Mouse (Mus musculus) retina, postnatal 7 days (tissue): ENCODE results near the gene Pik3r4.
"Not testable (repeated sequence)": the region's sequence is repeated elsewhere in the genome, so short reads cannot be mapped to it uniquely, and the experiment has no call there.

ENCODE experiments used
- DNase-seq: peaks from one replicate; pipeline ENCODE4 v3.0.0-alpha.2; 2012; ENCODE audit warnings: low read depth, low spot score

Gene Pik3r4

DNA sequence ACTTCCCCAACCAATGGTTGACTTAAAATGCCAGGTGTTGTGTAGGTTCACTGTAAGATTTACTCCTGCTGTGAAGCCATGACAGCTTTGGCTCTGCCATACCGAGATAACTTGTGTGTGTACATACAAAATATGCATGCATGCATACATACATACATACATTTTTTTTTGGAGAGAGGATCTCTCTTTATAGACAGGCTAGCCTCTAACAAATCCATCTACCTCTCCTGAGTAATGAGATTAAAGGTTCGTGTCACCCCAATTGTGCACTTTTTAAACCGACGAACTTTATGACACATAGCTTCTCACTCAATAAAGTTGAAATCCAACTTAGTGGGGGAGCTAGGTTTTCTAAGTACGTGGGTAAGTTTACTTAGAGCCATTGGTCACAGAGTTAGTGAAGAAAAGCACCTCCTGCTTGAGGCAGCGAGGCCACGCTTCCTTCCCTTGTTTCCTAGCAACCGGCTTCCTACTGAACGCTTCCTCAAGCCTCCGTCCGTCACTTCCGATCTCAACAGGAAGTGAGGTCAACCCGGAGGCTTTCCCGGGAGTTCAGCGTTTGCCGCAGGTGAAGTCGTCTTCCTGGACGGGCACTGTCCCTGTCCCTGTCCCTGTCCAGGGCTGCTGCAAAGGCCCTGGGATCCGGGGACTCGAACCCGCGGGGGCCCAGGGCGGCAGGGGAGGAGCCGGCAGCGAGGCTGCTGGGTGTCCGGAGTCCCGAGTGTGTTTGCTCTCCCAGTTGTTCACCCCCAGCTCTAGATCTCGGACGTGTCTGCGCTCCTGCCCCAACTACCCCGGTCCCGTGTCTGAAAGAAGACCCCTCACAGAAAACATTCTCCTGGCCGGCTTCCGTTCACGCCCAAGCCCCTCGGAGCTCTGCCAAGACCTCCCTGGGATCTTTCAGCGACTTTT lies at the start of gene Pik3r4:
Gene Pik3r4, plus strand, starts transcription at position 519 of the 912 bp plus-strand sequence.
- peak; percentile 84 for DNase-seq

DNA sequence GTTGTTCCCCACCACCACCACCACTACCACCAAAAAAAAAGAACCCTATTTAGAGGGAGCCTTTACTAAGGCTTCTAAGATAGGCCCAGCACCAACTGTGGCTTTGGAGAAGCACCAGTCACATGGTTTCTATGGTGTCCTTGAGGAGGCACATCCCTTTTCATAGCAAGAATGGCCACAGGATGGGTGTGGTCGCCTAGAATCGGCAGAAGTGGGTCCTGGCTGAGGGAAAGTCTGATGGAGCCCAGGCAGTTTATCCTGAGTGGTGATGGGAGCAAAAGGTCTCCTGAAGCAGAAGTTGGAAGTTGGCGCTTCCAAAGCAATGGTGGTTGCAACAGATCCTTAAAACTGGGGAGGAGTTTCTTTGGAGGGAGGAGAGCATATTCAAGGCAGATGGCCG lies 43.9 kb upstream of the Pik3r4 start:
- no peak for DNase-seq

DNA sequence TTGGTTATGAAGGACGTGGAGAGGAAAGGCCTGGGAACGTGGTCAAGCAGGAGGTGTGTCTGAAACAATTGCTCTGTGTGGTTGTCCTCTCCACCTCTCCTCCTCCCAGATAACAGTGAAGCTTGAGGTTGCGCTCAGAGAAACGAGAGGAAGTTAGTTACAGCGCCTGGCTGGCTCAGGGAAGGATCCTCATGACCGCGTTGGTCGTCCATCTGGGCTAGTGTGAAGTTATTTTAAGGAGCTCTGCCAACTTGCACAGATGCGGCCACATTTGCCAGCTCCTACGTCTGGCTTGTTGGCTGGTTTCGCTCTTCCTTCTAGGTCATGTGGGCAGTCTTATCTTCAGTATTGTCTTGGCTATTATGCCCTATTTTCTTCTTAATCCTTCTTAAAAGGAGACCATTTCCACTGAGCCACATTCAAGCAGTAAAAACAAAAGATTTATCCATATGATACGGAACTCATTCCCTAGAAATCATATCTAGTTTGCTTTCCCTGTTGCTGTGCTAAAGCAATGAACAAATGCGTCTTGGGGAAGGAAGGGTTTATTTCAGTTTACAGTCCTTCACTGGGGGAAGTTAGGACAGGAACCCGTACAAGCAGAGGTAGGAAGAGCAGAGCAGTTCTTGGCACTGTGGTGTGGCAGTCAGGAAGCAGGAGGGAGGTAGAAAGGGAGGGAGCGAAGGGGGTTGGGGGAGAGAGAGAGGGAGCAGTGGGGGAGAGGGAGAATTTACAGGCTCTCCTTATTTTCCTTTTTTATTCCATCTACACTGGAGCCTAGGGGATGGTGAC lies 30.6 kb upstream of the Pik3r4 start:
- DNase-seq = no peak

DNA sequence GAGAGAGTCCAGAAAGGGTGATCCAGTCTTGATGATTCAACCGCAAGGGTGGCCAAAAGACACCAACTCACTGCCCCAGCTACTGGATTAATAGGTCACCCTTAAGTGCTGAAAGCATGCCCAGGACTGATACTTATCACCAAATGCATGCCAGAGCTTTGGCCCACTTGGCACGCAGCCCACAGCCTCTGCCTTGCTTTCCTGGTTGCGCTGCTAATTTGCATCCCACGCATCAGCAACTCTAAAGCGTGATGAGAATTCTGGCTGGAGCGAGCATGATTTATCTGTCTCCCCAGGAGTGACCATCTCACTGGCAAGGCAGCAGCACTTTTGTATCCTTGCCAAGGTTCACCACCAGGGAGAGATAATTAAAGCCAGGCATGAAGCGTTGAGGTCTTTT lies 29.9 kb upstream of the Pik3r4 start:
- peak; percentile 19 for DNase-seq

DNA sequence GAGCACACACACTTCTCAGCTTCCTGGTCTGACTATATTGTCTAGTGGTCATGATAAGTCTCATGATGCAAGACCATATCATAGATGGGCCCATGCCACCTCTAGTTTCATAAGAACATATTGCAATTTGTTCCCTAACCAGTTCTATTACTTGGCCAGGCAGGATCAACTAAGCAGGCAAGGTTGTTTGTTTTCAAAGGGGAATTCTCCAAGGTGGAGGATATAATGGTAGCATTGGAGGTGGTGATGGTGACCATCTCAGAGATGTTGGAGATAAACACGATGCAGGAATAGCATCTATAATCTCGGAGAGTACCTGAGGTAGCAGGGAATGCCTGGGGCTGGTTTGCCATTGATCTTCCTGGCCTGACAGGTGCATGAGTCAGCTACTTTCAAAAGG lies 26.8 kb upstream of the Pik3r4 start:
- DNase-seq = no peak

DNA sequence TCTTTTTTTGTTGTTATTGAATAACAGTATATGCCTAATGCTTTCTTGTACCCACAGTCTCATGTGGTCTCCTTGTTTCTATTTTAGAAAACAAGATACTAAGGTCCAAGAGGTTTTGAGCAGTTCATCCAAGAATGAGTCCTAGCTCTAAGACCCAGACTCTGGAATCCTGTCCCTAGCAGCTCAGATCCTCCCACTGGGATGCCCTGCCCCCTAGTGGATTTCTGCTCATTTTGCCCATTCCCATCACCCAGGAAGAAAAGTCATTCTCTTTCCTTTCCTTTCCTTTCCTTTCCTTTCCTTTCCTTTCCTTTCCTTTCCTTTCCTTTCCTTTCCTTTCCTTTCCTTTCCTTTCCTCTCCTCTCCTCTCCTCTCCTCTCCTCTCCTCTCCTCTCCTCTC lies 25.5 kb upstream of the Pik3r4 start:
- peak; percentile 49 for DNase-seq

DNA sequence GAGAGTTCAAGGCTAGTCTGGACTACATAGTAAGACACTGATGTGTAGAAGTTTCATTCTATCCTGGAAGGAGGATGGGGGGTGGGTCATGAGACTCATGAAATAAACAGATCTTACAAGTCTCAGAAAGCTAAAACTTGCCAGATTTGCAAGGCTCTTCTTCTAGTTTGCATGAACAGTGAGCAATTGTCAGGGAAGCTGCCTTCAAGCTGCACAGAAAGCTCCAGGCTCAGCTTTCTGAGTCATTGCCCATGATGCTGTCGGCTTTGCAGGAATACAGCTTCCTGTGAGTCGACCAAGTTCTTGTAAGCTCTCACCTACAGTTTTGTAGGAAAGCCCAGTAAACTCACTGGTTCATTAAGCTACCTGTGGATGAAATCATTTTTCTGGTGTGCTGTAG lies 8.8 kb upstream of the Pik3r4 start:
- no peak for DNase-seq

DNA sequence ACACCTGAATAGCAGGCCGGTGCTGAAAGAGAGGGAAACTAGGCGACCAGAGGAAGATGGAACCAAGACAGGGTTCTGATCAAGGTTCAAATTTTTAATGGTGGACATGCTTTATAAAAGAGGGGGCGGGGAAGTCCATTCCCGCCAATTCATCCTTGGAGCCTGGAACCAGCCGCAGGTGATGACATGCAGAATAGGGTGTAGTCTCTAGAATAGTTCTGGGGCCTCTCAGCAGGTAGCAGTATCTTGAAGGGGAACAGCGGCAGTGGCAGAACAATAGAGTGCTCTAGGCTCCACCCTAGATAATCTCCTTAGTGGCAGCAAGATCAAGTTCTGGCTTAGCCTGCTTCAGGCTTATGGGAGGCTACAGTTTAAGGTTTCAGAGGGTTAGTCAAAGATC lies 1.4 kb upstream of the Pik3r4 start:
- not testable (repeated sequence) for DNase-seq

DNA sequence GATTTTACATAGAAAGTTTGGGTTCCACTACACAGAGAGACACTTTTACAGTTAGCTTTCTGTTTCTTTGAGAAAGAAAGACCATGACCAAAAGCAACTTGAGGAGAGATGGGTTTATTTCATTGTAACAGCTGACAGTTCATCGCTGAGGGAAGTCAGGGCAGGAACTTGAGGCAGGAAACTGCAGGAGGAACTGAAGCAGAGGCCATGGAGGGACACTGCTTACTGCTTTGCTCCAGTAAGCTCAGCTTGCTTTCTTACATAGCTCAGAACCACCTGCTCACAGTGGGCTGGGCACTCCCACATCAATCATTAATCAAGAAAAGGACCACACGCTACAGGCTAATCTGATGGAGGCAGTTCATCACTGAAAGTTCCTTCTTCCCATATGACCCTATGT lies 13.4 kb downstream of the Pik3r4 start:
- no peak for DNase-seq

DNA sequence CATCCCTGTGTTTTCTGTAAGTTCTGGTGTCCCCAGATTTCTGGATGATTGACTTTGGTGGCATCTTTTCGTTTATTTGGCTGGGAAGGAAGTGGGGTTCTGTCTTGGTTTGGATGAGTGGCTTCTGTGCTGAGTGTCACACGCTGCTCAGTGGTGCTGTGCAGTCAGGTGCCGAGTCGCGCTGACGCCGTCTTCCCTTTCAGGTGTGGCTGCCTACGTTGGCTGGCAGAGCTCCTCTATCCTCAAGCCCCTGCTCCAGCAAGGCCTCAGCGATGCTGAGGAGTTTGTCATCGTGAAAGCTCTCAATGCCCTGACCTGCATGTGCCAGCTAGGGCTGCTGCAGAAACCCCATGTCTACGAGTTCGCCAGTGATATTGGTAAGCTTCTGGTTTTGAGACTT lies 15.4 kb downstream of the Pik3r4 start:
- no peak for DNase-seq

DNA sequence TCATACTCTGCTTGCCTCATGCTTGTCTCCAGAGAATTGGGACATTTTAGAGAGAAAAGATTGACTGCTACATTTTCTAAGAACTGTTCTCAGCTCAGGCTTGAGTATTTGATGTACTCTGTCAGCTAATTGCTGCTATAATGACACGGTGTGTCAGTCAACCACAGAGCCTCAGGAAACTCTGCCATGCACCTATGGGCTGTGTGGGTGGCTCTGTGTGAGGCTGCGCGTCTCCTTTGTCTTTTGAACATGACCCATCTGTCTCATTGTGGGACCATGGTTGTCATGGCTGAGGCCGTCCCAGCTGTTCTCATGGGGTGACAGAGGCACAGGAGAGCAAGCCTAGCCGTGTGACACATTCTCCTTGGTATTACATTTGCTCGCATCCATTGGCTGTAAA lies 17.1 kb downstream of the Pik3r4 start:
- DNase-seq = no peak

DNA sequence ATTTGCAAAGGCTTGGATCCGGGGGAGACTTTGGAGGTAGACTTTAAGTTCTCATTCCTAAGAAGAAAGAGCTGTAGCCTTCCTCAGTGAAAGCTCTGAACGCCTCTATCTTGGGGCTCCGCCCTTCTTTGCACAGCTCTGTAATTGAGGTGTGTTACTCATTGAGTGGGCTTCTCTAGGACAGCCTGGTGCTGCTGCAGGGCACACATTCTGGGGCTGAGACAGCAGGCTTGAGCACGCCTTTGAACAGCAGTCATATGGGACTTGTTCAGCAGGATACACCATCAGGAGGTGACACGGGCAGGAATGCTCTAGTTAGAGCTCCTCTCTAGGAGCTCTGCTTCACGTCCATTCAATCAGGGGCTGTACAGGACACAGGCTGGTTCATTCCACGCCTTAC lies 22.5 kb downstream of the Pik3r4 start:
- DNase-seq = no peak

DNA sequence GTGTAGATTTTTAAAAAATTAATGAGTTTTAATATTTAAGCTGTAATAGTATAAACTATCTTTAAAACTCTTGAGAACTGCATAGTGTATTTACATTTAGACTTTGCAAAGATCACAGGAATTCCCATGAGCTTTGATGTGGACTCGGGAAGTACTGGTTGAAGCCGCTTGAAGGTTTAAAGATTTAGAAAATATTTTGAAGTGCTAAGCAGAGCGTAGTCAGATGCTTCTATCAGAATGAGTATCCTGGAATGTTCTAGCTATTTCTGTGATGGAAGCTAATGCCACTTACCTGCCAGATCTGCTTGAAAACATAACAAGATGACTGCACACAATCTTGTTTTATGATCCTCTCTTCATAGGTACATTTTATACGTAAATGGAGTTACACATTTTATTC lies 28.1 kb downstream of the Pik3r4 start:
- no peak for DNase-seq

DNA sequence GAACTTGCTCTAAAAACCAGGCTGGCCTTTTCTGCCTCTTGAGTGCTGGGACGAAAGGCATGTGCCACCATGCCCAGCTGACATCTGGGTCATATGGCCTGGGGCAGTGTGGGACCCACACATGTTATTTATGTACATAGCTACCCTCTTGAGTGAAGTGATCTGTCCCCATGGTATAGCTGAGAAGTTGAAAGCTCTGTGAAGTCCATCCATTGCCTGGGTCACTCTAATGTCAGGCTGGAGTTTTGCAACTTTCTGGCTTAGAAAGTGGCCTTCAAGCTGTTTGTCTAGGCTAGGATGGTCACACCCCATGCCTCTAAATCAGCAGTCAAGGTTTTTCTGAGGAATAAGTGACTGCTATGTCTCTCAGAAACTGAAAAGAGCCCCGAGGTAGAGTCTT lies 29.3 kb downstream of the Pik3r4 start:
- DNase-seq = no peak

DNA sequence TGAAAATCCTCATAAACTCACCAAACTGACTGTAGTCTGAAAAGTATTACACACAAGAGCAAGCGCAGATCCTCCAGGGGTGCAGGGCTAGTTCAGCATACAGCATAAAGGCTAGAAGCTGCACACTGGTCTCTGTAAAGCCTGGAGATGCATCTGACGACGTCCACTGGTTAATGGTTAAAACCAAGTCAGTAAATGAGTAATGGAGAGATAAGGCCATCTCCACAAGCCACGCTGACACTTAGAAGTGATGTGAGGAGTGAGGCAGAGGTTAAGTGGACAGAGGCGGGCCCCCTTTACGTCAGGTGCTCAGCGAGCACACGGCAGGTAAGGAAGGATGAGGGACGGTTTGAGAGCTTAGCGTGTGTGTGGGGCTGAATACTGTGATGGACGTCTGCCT lies 33.2 kb downstream of the Pik3r4 start:
- DNase-seq = no peak

DNA sequence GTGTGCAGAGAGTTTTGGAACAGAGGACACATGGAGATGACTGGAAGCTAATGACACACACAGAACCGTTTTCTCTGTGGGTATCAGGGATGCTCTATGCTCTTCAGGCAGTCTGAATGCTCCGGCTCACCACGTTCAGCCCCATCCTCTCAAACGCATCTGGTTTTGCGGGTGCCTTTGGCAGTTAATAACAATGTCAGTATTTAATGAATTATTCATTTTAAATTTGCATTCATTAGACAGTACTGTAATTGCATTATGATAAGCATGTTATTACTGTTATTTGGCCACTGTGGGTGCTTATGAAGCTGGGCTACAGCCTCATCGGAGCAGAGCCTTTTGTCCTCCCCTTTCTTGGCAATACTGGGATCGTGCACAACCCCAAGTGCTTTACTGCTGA lies 38.6 kb downstream of the Pik3r4 start:
- DNase-seq = no peak

DNA sequence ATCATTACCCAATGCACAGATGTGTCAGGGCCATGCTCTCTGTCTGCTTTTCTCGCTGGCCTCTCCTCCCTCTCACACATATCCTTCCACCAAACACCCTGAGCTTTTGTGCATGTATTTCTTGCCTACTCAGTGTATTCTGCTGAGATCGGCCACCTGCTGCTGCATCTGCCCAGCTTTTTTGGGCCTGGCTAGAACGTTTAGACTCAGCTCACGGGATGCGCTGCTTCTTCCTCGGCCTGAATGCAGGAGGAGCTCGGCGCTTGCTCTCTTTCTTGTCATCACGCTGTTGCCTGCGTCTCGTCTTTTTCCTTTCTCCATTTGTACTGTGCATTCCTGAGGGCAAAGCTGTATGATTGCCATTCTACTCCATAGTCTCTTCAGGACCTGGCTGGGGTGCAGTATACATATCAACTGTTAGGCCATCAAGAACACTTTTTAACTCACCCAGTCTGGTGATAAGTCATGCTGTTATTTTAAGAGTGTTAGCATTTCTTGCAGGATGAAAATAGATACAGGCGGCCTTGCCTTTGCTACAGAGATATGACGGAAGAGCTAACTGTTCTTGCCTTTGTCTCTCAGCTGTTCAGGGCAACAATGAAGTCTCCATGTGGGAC lies 41.9 kb downstream of the Pik3r4 start:
- DNase-seq = no peak

DNA sequence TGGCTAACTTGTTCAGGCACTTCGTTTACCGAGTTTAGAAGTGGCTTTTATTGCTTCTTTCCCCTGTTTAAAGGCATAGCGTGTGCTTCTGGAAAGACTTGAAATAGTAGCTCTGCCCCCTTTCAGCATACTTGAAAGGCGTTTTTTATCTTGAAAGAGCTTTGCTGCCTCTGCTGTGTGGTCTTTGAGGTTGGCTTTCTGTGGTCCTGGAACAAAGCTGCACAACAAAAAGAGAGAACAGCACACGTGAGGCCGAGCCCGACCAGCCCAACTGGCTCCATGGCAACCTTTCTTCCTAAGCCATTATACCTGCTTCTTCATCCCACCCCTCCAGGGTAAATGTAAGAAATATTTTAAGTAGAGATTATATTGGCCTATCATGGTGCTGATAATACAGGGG lies 46.7 kb downstream of the Pik3r4 start:
- no peak for DNase-seq

DNA sequence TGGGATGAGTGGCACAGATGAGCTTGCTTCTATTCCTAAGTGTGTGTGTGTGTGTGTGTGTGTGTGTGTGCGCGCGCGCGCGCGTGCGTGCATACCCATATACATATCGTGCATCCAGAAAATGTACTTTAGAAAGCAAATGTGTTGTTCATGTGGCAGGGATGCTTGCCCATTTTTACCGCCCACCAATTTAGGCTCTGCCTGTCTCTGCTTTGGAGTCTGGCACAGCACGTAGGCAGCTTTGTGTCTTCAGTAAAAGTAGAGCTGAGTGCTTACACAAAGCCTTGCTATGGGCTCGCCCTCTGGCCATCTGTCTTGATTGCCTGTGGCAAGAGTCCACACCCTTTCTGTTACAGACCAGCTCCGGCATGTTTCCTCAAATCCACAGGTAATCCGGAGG lies 49.7 kb downstream of the Pik3r4 start:
- DNase-seq = no peak

DNA sequence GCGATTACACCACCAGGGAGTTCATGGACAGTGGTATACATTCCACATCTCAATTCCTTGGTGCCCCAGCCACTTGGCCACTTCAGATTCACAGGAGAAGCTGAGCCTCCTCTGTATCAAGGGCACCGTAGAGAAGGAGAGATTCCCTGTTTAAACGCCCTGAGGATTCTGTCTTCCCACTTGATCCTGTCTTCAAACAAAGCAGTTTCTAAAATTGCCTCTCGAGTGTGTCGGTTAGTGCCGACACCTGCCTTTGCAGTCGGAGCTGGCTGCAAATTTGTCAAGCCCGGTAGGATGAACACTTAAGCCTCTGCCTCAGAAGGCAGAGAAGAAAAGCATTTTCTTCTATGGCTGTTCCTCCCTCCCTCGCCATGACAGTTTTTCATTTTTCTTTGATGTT lies 50.3 kb downstream of the Pik3r4 start:
- no peak for DNase-seq

DNA sequence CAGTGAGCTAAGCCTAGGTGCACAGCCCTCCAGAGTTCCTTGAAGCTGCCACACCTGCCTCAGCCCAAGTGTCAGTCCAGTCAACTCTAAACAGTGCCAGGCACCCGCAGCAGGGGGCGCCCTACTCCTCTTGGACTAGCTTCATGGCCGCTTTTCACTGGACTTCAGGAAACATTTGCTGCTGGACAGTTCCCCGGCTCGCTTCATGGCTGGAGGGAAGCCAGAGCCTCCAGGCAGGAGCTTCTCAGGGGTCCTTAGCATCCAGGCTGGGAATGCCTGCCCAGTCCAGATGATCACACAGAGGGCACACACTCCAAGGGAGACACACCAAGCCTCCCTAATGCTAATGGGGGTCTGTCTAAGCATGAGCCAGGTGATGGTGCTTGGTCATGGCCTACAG lies 51.1 kb downstream of the Pik3r4 start:
- peak; percentile 47 for DNase-seq

DNA sequence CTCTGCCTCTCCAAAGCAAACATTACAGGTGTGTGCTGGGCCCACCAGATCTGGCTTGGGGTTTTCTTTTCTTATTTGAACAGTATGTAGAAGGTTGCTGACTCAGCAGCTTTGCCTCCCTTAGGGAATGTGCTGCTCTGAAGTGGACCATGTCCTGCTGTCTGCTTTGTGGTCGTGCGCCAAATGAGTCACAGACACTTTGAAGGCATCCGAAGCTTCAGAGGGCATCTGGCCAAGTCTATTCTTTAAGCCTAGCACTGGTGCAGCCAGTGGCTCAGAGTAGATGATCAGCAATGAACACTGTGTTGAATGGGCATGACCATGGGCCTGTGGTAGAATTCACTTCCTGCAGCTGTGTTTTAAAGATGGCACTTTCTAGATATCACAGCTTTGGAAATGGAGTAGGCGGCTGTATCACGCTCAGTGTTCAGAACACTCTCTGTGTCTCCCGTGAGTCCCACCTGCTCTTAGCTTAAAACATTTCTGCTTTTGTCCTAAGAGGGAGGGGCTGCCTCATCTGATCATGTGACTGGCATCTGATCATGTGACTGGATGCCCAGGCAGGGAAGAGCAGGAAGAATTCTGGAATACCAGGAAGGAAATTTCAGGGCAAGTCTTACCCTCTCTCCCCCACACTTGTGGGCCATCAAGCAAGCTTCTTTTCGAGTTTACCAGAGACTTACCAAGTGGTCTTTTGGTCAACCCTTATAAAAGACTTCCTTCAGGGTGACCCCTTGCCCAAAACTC lies 54.2 kb downstream of the Pik3r4 start:
- DNase-seq = no peak
